Mouse (Mus musculus): Measurements from ENCODE around the gene Tusc2. TPM values are rescaled to one million over a fixed set of nuclear protein-coding genes. Genes with fewer than 3 reads are reported as not detected.
A peak's percentile ranks its signal among the peaks of the same experiment; 100 is the strongest.

Gene Tusc2
- polyA plus RNA-seq, 1 experiment = 143 TPM

GRCm38 (mm10) chr9:107580501-107581317 lies 17.7 kb downstream of the Tusc2 start, which contains the start of gene Hyal3:
TSS of gene Hyal3 (plus strand) at chr9:107580818.
- TF ChIP-seq CTCF (IDR thresholded peaks at IDR 0.05; ENCODE audit: extremely low read depth, insufficient read depth, low read length) (no peak), POLR2A (IDR thresholded peaks at IDR 0.05; ENCODE audit: extremely low read depth, insufficient read depth, low read length) (peak; percentile 86)
- H3K4me1 ChIP-seq (ENCODE audit: control insufficient read depth, insufficient read depth, low read length) = peaks cover 6% of the 10 kb centered on the region

DNA sequence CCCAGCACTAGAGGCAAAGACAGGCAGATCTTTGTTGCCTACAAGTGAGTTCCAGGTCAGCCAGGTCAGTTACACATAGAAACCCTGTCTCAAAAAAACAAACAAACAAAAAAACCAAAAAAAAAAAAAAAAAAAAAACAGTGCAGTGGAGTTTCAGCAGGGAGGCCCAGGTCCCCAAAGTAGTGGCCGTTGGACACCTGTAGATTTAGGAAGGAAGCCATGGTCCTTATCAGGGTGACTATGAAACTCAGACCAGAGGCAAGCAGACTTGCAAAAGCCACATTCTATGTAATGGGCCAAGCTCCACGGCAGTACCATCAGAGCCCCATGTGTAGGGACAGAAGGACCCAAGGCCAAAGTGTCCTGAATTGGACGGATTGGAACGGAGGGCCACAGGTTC lies 18.5 kb downstream of the Tusc2 start:
- TF ChIP-seq CTCF (IDR thresholded peaks at IDR 0.05; ENCODE audit: extremely low read depth, insufficient read depth, low read length) = no peak
- no peak for TF ChIP-seq POLR2A (IDR thresholded peaks at IDR 0.05; ENCODE audit: extremely low read depth, insufficient read depth, low read length)
- H3K27ac ChIP-seq (ENCODE audit: insufficient read depth, low read length) = no peak overlapping the region
- peak overlapping the region; percentile 69; the same call in 1 of the 2 replicates for H3K4me3 ChIP-seq (ENCODE audit: insufficient read depth, low read length)
- H3K4me1 ChIP-seq (ENCODE audit: control insufficient read depth, insufficient read depth, low read length) = peaks cover 6% of the 10 kb centered on the region

More at GRCm38 (mm10) chr9:107580501-107581317, 17.7 kb downstream of the Tusc2 start, which contains the start of gene Hyal3:
- peak within 1 kb of the TSS; percentile 69 for H3K4me3 ChIP-seq (ENCODE audit: insufficient read depth, low read length)
- H3K27ac ChIP-seq (ENCODE audit: insufficient read depth, low read length) = 0 out of 2 replicates have a peak within 1 kb of the TSS, but pooled peaks have one; percentile 3

GRCm38 (mm10) chr9:107582509-107583062 lies 19.5 kb downstream of the Tusc2 start:
- H3K27ac ChIP-seq (ENCODE audit: insufficient read depth, low read length) = no peak overlapping the region
- peaks cover 6% of the 10 kb centered on the region for H3K4me1 ChIP-seq (ENCODE audit: control insufficient read depth, insufficient read depth, low read length)
- H3K4me3 ChIP-seq (ENCODE audit: insufficient read depth, low read length) = no peak overlapping the region
- TF ChIP-seq CTCF (IDR thresholded peaks at IDR 0.05; ENCODE audit: extremely low read depth, insufficient read depth, low read length) (no peak), POLR2A (IDR thresholded peaks at IDR 0.05; ENCODE audit: extremely low read depth, insufficient read depth, low read length) (no peak)

GRCm38 (mm10) chr9:107583174-107583573 lies 20.1 kb downstream of the Tusc2 start:
- H3K27ac ChIP-seq (ENCODE audit: insufficient read depth, low read length) = no peak overlapping the region
- TF ChIP-seq POLR2A (IDR thresholded peaks at IDR 0.05; ENCODE audit: extremely low read depth, insufficient read depth, low read length) = no peak
- TF ChIP-seq CTCF (IDR thresholded peaks at IDR 0.05; ENCODE audit: extremely low read depth, insufficient read depth, low read length) = no peak
- no peak overlapping the region for H3K4me3 ChIP-seq (ENCODE audit: insufficient read depth, low read length)
- H3K4me1 ChIP-seq (ENCODE audit: control insufficient read depth, insufficient read depth, low read length) = peaks cover 6% of the 10 kb centered on the region

DNA sequence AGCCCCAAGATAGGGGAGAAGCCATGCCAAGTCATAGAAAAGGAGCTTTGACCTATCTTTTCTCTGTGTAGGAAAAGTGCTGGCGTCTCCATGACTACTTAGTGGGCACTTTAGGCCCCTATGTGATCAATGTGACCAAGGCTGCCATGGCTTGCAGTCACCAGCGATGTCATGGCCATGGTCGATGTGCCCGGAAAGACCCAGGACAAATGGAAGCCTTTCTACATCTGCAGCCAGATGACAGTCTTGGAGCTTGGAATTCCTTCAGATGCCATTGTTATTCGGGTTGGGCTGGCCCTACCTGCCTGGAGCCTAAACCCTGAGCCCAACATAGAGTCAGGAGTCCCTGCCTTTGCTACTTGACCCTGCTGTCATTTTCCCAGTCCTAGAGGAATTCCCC lies 23.4 kb downstream of the Tusc2 start:
- H3K4me1 ChIP-seq (ENCODE audit: control insufficient read depth, insufficient read depth, low read length) = no peaks in the 10 kb centered on the region
- no peak overlapping the region for H3K27ac ChIP-seq (ENCODE audit: insufficient read depth, low read length)
- TF ChIP-seq CTCF (IDR thresholded peaks at IDR 0.05; ENCODE audit: extremely low read depth, insufficient read depth, low read length) (no peak), POLR2A (IDR thresholded peaks at IDR 0.05; ENCODE audit: extremely low read depth, insufficient read depth, low read length) (no peak)
- no peak overlapping the region for H3K4me3 ChIP-seq (ENCODE audit: insufficient read depth, low read length)

GRCm38 (mm10) chr9:107586974-107587832 lies 24.1 kb downstream of the Tusc2 start, which contains the start of gene Ifrd2:
TSS of gene Ifrd2 (plus strand) at chr9:107587642.
- TF ChIP-seq POLR2A (IDR thresholded peaks at IDR 0.05; ENCODE audit: extremely low read depth, insufficient read depth, low read length) = no peak
- no peak for TF ChIP-seq CTCF (IDR thresholded peaks at IDR 0.05; ENCODE audit: extremely low read depth, insufficient read depth, low read length)
- Histone ChIP-seq H3K4me1 (ENCODE audit: control insufficient read depth, insufficient read depth, low read length) (no peaks in the 10 kb centered on the region), H3K4me3 (ENCODE audit: insufficient read depth, low read length) (peak within 1 kb of the TSS; percentile 60), H3K27ac (ENCODE audit: insufficient read depth, low read length) (no peak within 1 kb of the TSS)

DNA sequence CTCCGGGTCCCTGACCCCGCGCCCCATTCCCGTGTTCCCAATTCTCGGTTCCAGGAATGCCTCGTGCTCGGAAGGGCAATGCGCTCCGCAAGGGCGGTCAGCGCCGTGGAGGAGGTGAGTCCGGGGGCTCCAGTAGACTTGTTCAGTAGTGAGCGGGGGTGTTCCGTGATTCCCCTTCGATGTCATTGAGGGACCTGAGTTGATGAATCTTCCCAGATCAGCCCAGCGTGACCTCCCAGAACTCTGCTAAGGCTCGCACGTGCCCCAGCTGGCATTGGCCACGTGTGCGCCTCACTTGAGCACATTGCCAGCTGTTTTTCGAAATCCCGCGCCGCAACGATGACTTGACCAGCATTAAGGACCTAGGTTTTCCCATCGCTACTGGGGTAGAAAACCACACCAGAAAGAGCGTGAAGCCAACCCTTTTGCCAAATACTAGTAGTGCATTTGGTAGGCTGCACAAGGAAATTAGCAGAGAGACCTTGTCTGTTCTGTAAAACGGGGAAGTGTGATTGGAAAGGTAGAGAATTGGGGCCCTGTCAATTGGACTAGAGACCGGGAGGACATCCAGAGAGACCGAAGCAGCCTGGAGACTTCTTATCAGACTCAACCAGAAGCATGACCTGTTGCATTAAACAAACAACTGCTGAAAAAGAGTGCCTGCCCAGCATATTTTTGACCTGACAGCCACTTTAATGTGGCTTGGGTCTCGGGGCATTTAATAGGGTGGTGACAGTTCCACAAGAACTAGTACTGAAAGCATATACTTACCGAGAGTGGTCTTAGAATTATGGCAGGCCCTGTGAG lies 25.0 kb downstream of the Tusc2 start:
- H3K27ac ChIP-seq (ENCODE audit: insufficient read depth, low read length) = no peak overlapping the region
- H3K4me1 ChIP-seq (ENCODE audit: control insufficient read depth, insufficient read depth, low read length) = no peaks in the 10 kb centered on the region
- no peak for TF ChIP-seq CTCF (IDR thresholded peaks at IDR 0.05; ENCODE audit: extremely low read depth, insufficient read depth, low read length)
- TF ChIP-seq POLR2A (IDR thresholded peaks at IDR 0.05; ENCODE audit: extremely low read depth, insufficient read depth, low read length) = no peak
- peak overlapping the region; percentile 60 for H3K4me3 ChIP-seq (ENCODE audit: insufficient read depth, low read length)

DNA sequence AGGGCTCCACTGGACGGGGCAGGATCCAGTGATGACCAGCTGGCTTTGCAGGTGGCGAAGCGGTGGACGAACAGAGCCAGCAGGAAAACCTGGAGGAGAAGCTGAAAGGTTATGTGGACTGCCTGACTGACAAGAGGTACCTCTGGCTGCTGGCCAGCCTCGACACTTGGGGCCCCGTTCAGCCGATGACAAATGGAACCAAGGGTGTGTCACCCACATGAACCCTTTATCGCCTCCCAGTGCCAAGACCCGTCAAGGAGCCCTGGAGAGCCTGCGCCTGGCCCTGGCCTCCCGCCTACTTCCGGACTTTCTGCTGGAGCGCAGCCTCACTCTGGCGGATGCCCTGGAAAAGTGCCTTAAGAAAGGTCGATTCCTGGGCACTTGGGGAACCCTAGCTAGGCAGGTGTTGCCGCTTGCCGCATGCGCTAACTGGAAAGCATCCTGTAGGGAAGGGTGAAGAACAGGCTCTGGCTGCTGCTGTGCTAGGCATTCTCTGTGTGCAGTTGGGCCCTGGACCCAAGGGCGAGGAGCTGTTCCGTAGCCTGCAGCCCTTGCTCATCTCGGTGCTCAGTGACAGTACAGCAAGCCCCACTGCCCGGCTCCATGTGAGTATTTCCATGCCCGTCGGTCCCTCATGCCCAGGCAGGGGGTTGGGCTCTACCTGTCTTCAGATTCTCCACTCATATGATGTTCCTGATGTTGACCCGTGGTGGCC lies 27.2 kb downstream of the Tusc2 start:
- TF ChIP-seq POLR2A (IDR thresholded peaks at IDR 0.05; ENCODE audit: extremely low read depth, insufficient read depth, low read length) (no peak), CTCF (IDR thresholded peaks at IDR 0.05; ENCODE audit: extremely low read depth, insufficient read depth, low read length) (no peak)
- Histone ChIP-seq H3K27ac (ENCODE audit: insufficient read depth, low read length) (no peak overlapping the region), H3K4me3 (ENCODE audit: insufficient read depth, low read length) (no peak overlapping the region), H3K4me1 (ENCODE audit: control insufficient read depth, insufficient read depth, low read length) (no peaks in the 10 kb centered on the region)
